Mouse (Mus musculus): Measurements from ENCODE around the gene Hecw2. TPM values are rescaled to one million over a fixed set of nuclear protein-coding genes. Genes with fewer than 3 reads are reported as not detected.

Hecw2 gene
- polyA plus RNA-seq, 1 experiment from 2014 or later = 7.9 TPM

- H3K27me3 ChIP-seq (ENCODE audit: control insufficient read depth, insufficient read depth, low read length) = no peaks in the 10 kb centered on the region
- peaks cover 13% of the 10 kb centered on the region for H3K4me1 ChIP-seq (replicated peaks; ENCODE audit: control insufficient read depth, insufficient read depth, low read length)
- DNase-seq (ENCODE audit: low spot score) (no peak), ATAC-seq (ENCODE audit: low FRiP score) (no peak)
- H3K36me3 ChIP-seq (replicated peaks; ENCODE audit: control insufficient read depth, insufficient read depth) = no peaks in the 10 kb centered on the region
- H3K9ac ChIP-seq = no peak overlapping the region
- H3K27ac ChIP-seq = no peak overlapping the region
- H3K4me3 ChIP-seq (replicated peaks; ENCODE audit: low read length) = no peak overlapping the region
- no peaks in the 10 kb centered on the region for H3K9me3 ChIP-seq (ENCODE audit: control insufficient read depth, low read length)
- H3K4me2 ChIP-seq (replicated peaks) = no peak overlapping the region
- WGBS = 63% methylated on average over 5 of the region's 5 CpGs
Observed at GRCm38 (mm10) chr1:53820041-53820632, 374.8 kb downstream of the Hecw2 start.

GRCm38 (mm10) chr1:53818072-53818862 lies 376.7 kb downstream of the Hecw2 start:
- peaks cover 1% of the 10 kb centered on the region for H3K4me1 ChIP-seq (replicated peaks; ENCODE audit: control insufficient read depth, insufficient read depth, low read length)
- H3K9me3 ChIP-seq (ENCODE audit: control insufficient read depth, low read length) = no peaks in the 10 kb centered on the region
- no peaks in the 10 kb centered on the region for H3K36me3 ChIP-seq (replicated peaks; ENCODE audit: control insufficient read depth, insufficient read depth)
- no peak for DNase-seq (ENCODE audit: low spot score)
- H3K4me3 ChIP-seq (replicated peaks; ENCODE audit: low read length) = no peak overlapping the region
- H3K4me2 ChIP-seq (replicated peaks) = no peak overlapping the region
- no peak for ATAC-seq (ENCODE audit: low FRiP score)
- H3K9ac ChIP-seq = no peak overlapping the region
- 59% methylated on average over 3 of the region's 3 CpGs for WGBS
- no peak overlapping the region for H3K27ac ChIP-seq
- no peaks in the 10 kb centered on the region for H3K27me3 ChIP-seq (ENCODE audit: control insufficient read depth, insufficient read depth, low read length)

GRCm38 (mm10) chr1:53816353-53816752 lies 378.6 kb downstream of the Hecw2 start:
- 87% methylated on average over 2 of the region's 2 CpGs for WGBS
- no peak overlapping the region for H3K9ac ChIP-seq
- H3K27ac ChIP-seq = no peak overlapping the region
- ATAC-seq (ENCODE audit: low FRiP score) (no peak), DNase-seq (ENCODE audit: low spot score) (no peak)
- H3K4me2 ChIP-seq (replicated peaks) = no peak overlapping the region
- no peaks in the 10 kb centered on the region for H3K9me3 ChIP-seq (ENCODE audit: control insufficient read depth, low read length)
- H3K4me3 ChIP-seq (replicated peaks; ENCODE audit: low read length) = no peak overlapping the region
- H3K36me3 ChIP-seq (replicated peaks; ENCODE audit: control insufficient read depth, insufficient read depth) = no peaks in the 10 kb centered on the region
- no peaks in the 10 kb centered on the region for H3K4me1 ChIP-seq (replicated peaks; ENCODE audit: control insufficient read depth, insufficient read depth, low read length)
- H3K27me3 ChIP-seq (ENCODE audit: control insufficient read depth, insufficient read depth, low read length) = no peaks in the 10 kb centered on the region

- H3K36me3 ChIP-seq (replicated peaks; ENCODE audit: control insufficient read depth, insufficient read depth) = no peaks in the 10 kb centered on the region
- H3K27me3 ChIP-seq (ENCODE audit: control insufficient read depth, insufficient read depth, low read length) = no peaks in the 10 kb centered on the region
- WGBS = 59% methylated on average over 2 of the region's 2 CpGs
- no peak for DNase-seq (ENCODE audit: low spot score)
- ATAC-seq (ENCODE audit: low FRiP score) = no peak
- H3K27ac ChIP-seq = no peak overlapping the region
- no peak overlapping the region for H3K4me3 ChIP-seq (replicated peaks; ENCODE audit: low read length)
- no peaks in the 10 kb centered on the region for H3K4me1 ChIP-seq (replicated peaks; ENCODE audit: control insufficient read depth, insufficient read depth, low read length)
- no peak overlapping the region for H3K4me2 ChIP-seq (replicated peaks)
- no peaks in the 10 kb centered on the region for H3K9me3 ChIP-seq (ENCODE audit: control insufficient read depth, low read length)
- no peak overlapping the region for H3K9ac ChIP-seq
Observed at GRCm38 (mm10) chr1:53814077-53814705, 380.8 kb downstream of the Hecw2 start.

- ATAC-seq (ENCODE audit: low FRiP score) (no peak), DNase-seq (ENCODE audit: low spot score) (no peak)
- WGBS = 84% methylated on average over 4 of the region's 4 CpGs
- no peak overlapping the region for H3K27ac ChIP-seq
- no peak overlapping the region for H3K4me2 ChIP-seq (replicated peaks)
- H3K27me3 ChIP-seq (ENCODE audit: control insufficient read depth, insufficient read depth, low read length) = no peaks in the 10 kb centered on the region
- H3K4me3 ChIP-seq (replicated peaks; ENCODE audit: low read length) = no peak overlapping the region
- no peak overlapping the region for H3K9ac ChIP-seq
- H3K4me1 ChIP-seq (replicated peaks; ENCODE audit: control insufficient read depth, insufficient read depth, low read length) = no peaks in the 10 kb centered on the region
- H3K9me3 ChIP-seq (ENCODE audit: control insufficient read depth, low read length) = no peaks in the 10 kb centered on the region
- H3K36me3 ChIP-seq (replicated peaks; ENCODE audit: control insufficient read depth, insufficient read depth) = no peaks in the 10 kb centered on the region
Observed at GRCm38 (mm10) chr1:53811919-53812318, 383.0 kb downstream of the Hecw2 start.

- Histone ChIP-seq H3K36me3 (replicated peaks; ENCODE audit: control insufficient read depth, insufficient read depth) (no peaks in the 10 kb centered on the region), H3K4me2 (replicated peaks) (no peak overlapping the region), H3K4me3 (replicated peaks; ENCODE audit: low read length) (no peak overlapping the region), H3K4me1 (replicated peaks; ENCODE audit: control insufficient read depth, insufficient read depth, low read length) (no peaks in the 10 kb centered on the region), H3K9ac (no peak overlapping the region), H3K9me3 (ENCODE audit: control insufficient read depth, low read length) (no peaks in the 10 kb centered on the region), H3K27ac (no peak overlapping the region), H3K27me3 (ENCODE audit: control insufficient read depth, insufficient read depth, low read length) (no peaks in the 10 kb centered on the region)
- DNase-seq (ENCODE audit: low spot score) (no peak), ATAC-seq (ENCODE audit: low FRiP score) (no peak)
- WGBS = 79% methylated on average over 2 of the region's 2 CpGs
Observed at GRCm38 (mm10) chr1:53808229-53808628, 386.7 kb downstream of the Hecw2 start.

GRCm38 (mm10) chr1:53797811-53798210 lies 397.2 kb downstream of the Hecw2 start:
- no peak for ATAC-seq (ENCODE audit: low FRiP score)
- Histone ChIP-seq H3K9ac (no peak overlapping the region), H3K36me3 (replicated peaks; ENCODE audit: control insufficient read depth, insufficient read depth) (no peaks in the 10 kb centered on the region), H3K9me3 (ENCODE audit: control insufficient read depth, low read length) (no peaks in the 10 kb centered on the region), H3K27ac (no peak overlapping the region), H3K4me2 (replicated peaks) (no peak overlapping the region), H3K4me1 (replicated peaks; ENCODE audit: control insufficient read depth, insufficient read depth, low read length) (no peaks in the 10 kb centered on the region), H3K4me3 (replicated peaks; ENCODE audit: low read length) (no peak overlapping the region), H3K27me3 (ENCODE audit: control insufficient read depth, insufficient read depth, low read length) (no peaks in the 10 kb centered on the region)
- 86% methylated on average over 3 of the region's 3 CpGs for WGBS
- DNase-seq (ENCODE audit: low spot score) = no peak

- H3K9ac ChIP-seq = no peak overlapping the region
- H3K36me3 ChIP-seq (replicated peaks; ENCODE audit: control insufficient read depth, insufficient read depth) = no peaks in the 10 kb centered on the region
- H3K4me3 ChIP-seq (replicated peaks; ENCODE audit: low read length) = no peak overlapping the region
- no peaks in the 10 kb centered on the region for H3K9me3 ChIP-seq (ENCODE audit: control insufficient read depth, low read length)
- H3K4me1 ChIP-seq (replicated peaks; ENCODE audit: control insufficient read depth, insufficient read depth, low read length) = no peaks in the 10 kb centered on the region
- H3K4me2 ChIP-seq (replicated peaks) = no peak overlapping the region
- no peak for DNase-seq (ENCODE audit: low spot score)
- H3K27me3 ChIP-seq (ENCODE audit: control insufficient read depth, insufficient read depth, low read length) = no peaks in the 10 kb centered on the region
- no peak for ATAC-seq (ENCODE audit: low FRiP score)
- 93% methylated on average over 5 of the region's 5 CpGs for WGBS
- no peak overlapping the region for H3K27ac ChIP-seq
Observed at GRCm38 (mm10) chr1:53797074-53797473, 397.9 kb downstream of the Hecw2 start.

GRCm38 (mm10) chr1:53796271-53796670 lies 398.7 kb downstream of the Hecw2 start:
- H3K4me2 ChIP-seq (replicated peaks) = no peak overlapping the region
- no peaks in the 10 kb centered on the region for H3K36me3 ChIP-seq (replicated peaks; ENCODE audit: control insufficient read depth, insufficient read depth)
- ATAC-seq (ENCODE audit: low FRiP score) (no peak), DNase-seq (ENCODE audit: low spot score) (no peak)
- WGBS = 90% methylated on average over 6 of the region's 6 CpGs
- no peaks in the 10 kb centered on the region for H3K4me1 ChIP-seq (replicated peaks; ENCODE audit: control insufficient read depth, insufficient read depth, low read length)
- no peak overlapping the region for H3K4me3 ChIP-seq (replicated peaks; ENCODE audit: low read length)
- H3K27me3 ChIP-seq (ENCODE audit: control insufficient read depth, insufficient read depth, low read length) = no peaks in the 10 kb centered on the region
- H3K27ac ChIP-seq = no peak overlapping the region
- no peaks in the 10 kb centered on the region for H3K9me3 ChIP-seq (ENCODE audit: control insufficient read depth, low read length)
- H3K9ac ChIP-seq = no peak overlapping the region

Data from hindbrain, embryonic 14.5 days (tissue).